In the genomic region with DNA sequence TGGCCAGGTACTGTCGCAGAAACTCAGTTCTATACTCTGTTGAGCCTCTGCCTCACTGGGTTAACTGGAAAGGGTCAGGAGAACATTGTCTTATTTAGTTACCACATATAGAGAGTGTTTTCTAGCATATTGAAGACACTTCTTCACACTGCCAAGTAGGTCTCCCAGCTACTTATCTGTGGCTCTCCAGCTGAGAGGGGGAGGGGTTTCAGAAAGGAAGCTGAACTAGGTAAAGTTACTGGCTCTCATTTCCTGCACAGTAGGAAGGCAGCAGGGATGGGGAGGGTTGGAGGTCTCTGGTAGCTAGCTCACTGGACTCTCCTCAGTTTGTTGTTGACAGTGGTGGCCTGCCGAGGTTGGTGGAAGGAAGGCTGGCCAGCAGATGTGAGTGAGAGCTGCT, we compare ENCODE assay signal across 9 mouse cellular contexts. TPM values are rescaled to one million over a fixed set of nuclear protein-coding genes. Genes with fewer than 3 reads are reported as not detected.
DNase-seq lines count a peak whose midpoint lies in the region; ATAC-seq and TF ChIP-seq lines count a peak whose summit lies in the region.
"Had no signal": no experiment of that assay in that cellular context is flagged by ENCODE, and none has a peak within 500 bp of the region (broad histone marks: within the 10 kb centered on the region; RNA-seq: fewer than 3 reads in every experiment).

No protein-coding gene starts in this region.

- H3K4me2 ChIP-seq in hindbrain, embryonic 14.5 days (replicated peaks): no peak overlapping the region
- H3K4me2 ChIP-seq in stomach, embryonic 16.5 days (ENCODE audit: low read depth, low read length): no peak overlapping the region
- no peak overlapping the region for H3K4me2 ChIP-seq in stomach, postnatal 0 days (replicated peaks; ENCODE audit: low read depth)
- no peak overlapping the region for H3K4me2 ChIP-seq in forebrain, embryonic 11.5 days (ENCODE audit: low read depth, low read length, severe bottlenecking)

- H3K9me3 ChIP-seq in hindbrain, embryonic 10.5 days: no peaks in the 10 kb centered on the region
- H3K9me3 ChIP-seq in hindbrain, embryonic 14.5 days (ENCODE audit: control insufficient read depth, low read length): no peaks in the 10 kb centered on the region
- H3K9me3 ChIP-seq in stomach, embryonic 16.5 days (replicated peaks; ENCODE audit: control insufficient read depth, low read length): no peaks in the 10 kb centered on the region
- no peaks in the 10 kb centered on the region for H3K9me3 ChIP-seq in stomach, postnatal 0 days (ENCODE audit: control insufficient read depth, low read length)
- no peaks in the 10 kb centered on the region for H3K9me3 ChIP-seq in forebrain, embryonic 11.5 days (ENCODE audit: control insufficient read depth, low read length)

- no peak overlapping the region for H3K27ac ChIP-seq in hindbrain, embryonic 10.5 days
- no peak overlapping the region for H3K27ac ChIP-seq in hindbrain, embryonic 14.5 days
- no peak overlapping the region for H3K27ac ChIP-seq in stomach, embryonic 16.5 days (ENCODE audit: low read length)
- no peak overlapping the region for H3K27ac ChIP-seq in stomach, postnatal 0 days (replicated peaks)
- no peak overlapping the region for H3K27ac ChIP-seq in forebrain, embryonic 11.5 days (ENCODE audit: low read depth, low read length)

- no peak for TF ChIP-seq CTCF in stomach, postnatal 0 days (IDR thresholded peaks at IDR 0.05; ENCODE audit: low read depth)

- no peak overlapping the region for H3K4me3 ChIP-seq in hindbrain, embryonic 10.5 days
- no peak overlapping the region for H3K4me3 ChIP-seq in hindbrain, embryonic 14.5 days (replicated peaks; ENCODE audit: low read length)
- H3K4me3 ChIP-seq in stomach, embryonic 16.5 days (replicated peaks; ENCODE audit: low read length): no peak overlapping the region
- H3K4me3 ChIP-seq in stomach, postnatal 0 days (ENCODE audit: low read depth, low read length): no peak overlapping the region
- no peak overlapping the region for H3K4me3 ChIP-seq in forebrain, embryonic 11.5 days (ENCODE audit: low read depth, low read length)

- no peak for ATAC-seq in hindbrain, embryonic 14.5 days (ENCODE audit: low FRiP score)
- ATAC-seq in stomach, embryonic 16.5 days (ENCODE audit: insufficient read depth, low FRiP score): peak; percentile 23; the same call in 1 of the 2 replicates
- ATAC-seq in stomach, postnatal 0 days (ENCODE audit: low FRiP score, low TSS enrichment): no peak
- ATAC-seq in forebrain, embryonic 11.5 days (replicated peaks; ENCODE audit: low FRiP score): no peak

- DNase-seq in hindbrain, embryonic 10.5 days (ENCODE audit: low spot score): peak; percentile 23
- DNase-seq in hindbrain, embryonic 14.5 days (ENCODE audit: low spot score): no peak
- DNase-seq in stomach, postnatal 0 days (ENCODE audit: low spot score): no peak
- peak; percentile 11 for DNase-seq in heart, postnatal 4 days
- no peak for DNase-seq in urinary bladder, postnatal 10 days (ENCODE audit: low spot score)
- DNase-seq in urinary bladder, postnatal 14 days (ENCODE audit: low spot score): no peak
- DNase-seq in forebrain, embryonic 11.5 days (ENCODE audit: low spot score): no peak
- DNase-seq: adrenal gland, adult 8-10 months had no signal

- H3K4me1 ChIP-seq in hindbrain, embryonic 10.5 days (replicated peaks): peaks cover 31% of the 10 kb centered on the region
- H3K4me1 ChIP-seq in hindbrain, embryonic 14.5 days (replicated peaks; ENCODE audit: control insufficient read depth, insufficient read depth, low read length): no peaks in the 10 kb centered on the region
- H3K4me1 ChIP-seq in stomach, embryonic 16.5 days (ENCODE audit: control insufficient read depth, insufficient read depth, low read length): peaks cover 10% of the 10 kb centered on the region
- peaks cover 4% of the 10 kb centered on the region; the same call in 1 of the 2 replicates for H3K4me1 ChIP-seq in stomach, postnatal 0 days (replicated peaks; ENCODE audit: control insufficient read depth, insufficient read depth)
- no peaks in the 10 kb centered on the region for H3K4me1 ChIP-seq in forebrain, embryonic 11.5 days (replicated peaks; ENCODE audit: control insufficient read depth, insufficient read depth, low read length)

- no peaks in the 10 kb centered on the region for H3K36me3 ChIP-seq in hindbrain, embryonic 10.5 days
- H3K36me3 ChIP-seq in hindbrain, embryonic 14.5 days (replicated peaks; ENCODE audit: control insufficient read depth, insufficient read depth): no peaks in the 10 kb centered on the region
- no peaks in the 10 kb centered on the region for H3K36me3 ChIP-seq in stomach, embryonic 16.5 days (ENCODE audit: control insufficient read depth, insufficient read depth, low read length)
- H3K36me3 ChIP-seq in stomach, postnatal 0 days (ENCODE audit: control insufficient read depth, insufficient read depth, low read length): no peaks in the 10 kb centered on the region
- H3K36me3 ChIP-seq in forebrain, embryonic 11.5 days (ENCODE audit: control insufficient read depth, insufficient read depth, low read length): no peaks in the 10 kb centered on the region

- TF ChIP-seq EP300 in stomach, postnatal 0 days (optimal IDR thresholded peaks at IDR 0.05): no peak

- WGBS in hindbrain, embryonic 10.5 days: 42% methylated on average over 2 of the region's 2 CpGs
- 53% methylated on average over 2 of the region's 2 CpGs for WGBS in hindbrain, embryonic 14.5 days
- WGBS in stomach, embryonic 16.5 days: 49% methylated on average over 2 of the region's 2 CpGs
- 54% methylated on average over 2 of the region's 2 CpGs for WGBS in stomach, postnatal 0 days
- 58% methylated on average over 2 of the region's 2 CpGs for WGBS in forebrain, embryonic 11.5 days

- H3K27me3 ChIP-seq in hindbrain, embryonic 10.5 days (ENCODE audit: insufficient read depth, poor library complexity, severe bottlenecking): no peaks in the 10 kb centered on the region
- no peaks in the 10 kb centered on the region for H3K27me3 ChIP-seq in hindbrain, embryonic 14.5 days (ENCODE audit: control insufficient read depth, insufficient read depth, low read length)
- H3K27me3 ChIP-seq in stomach, embryonic 16.5 days (ENCODE audit: control insufficient read depth, insufficient read depth, low read length): no peaks in the 10 kb centered on the region
- H3K27me3 ChIP-seq in stomach, postnatal 0 days (ENCODE audit: control insufficient read depth, insufficient read depth, low read length): no peaks in the 10 kb centered on the region
- no peaks in the 10 kb centered on the region for H3K27me3 ChIP-seq in forebrain, embryonic 11.5 days (ENCODE audit: control insufficient read depth, insufficient read depth, low read length)

- no peak overlapping the region for H3K9ac ChIP-seq in hindbrain, embryonic 14.5 days
- H3K9ac ChIP-seq in stomach, embryonic 16.5 days (ENCODE audit: low read length): no peak overlapping the region
- no peak overlapping the region for H3K9ac ChIP-seq in stomach, postnatal 0 days (ENCODE audit: low read length)
- no peak overlapping the region for H3K9ac ChIP-seq in forebrain, embryonic 11.5 days (ENCODE audit: low read length)

RNA-seq across cellular contexts. Expression of a gene that starts 31.2 kb away (rescaled TPM):
- 2.7 and 3.6 TPM in 2 replicates for polyA plus RNA-seq in hindbrain, embryonic 10.5 days (2016; fragmentation: Nextera tagmentation; extraction: Ambion mirVana)
- 3.9 TPM in 2 replicates for polyA plus RNA-seq in hindbrain, embryonic 14.5 days (2014; fragmentation: Nextera tagmentation; extraction: Ambion mirVana)
- polyA plus RNA-seq in stomach, embryonic 16.5 days (2015; fragmentation: Nextera tagmentation; extraction: Ambion mirVana): 4.4 and 5.1 TPM in 2 replicates
- polyA plus RNA-seq in stomach, postnatal 0 days (2015; fragmentation: Nextera tagmentation; extraction: Ambion mirVana): 3.4 and 4.0 TPM in 2 replicates
- total RNA-seq in heart, postnatal 4 days (2021): 10 to 100 TPM; 13.2 to 13.5 TPM
- 3.7 and 4.2 TPM in 2 replicates for polyA plus RNA-seq in forebrain, embryonic 11.5 days (2014; fragmentation: Nextera tagmentation; extraction: Ambion mirVana)

Comparison
In these comparisons a context has a peak if more than half of its experiments do, and no peak if none do; other contexts are left out.
1. DNase-seq: peak in hindbrain, embryonic 10.5 days (single experiment) and heart, postnatal 4 days (single experiment); none in hindbrain, embryonic 14.5 days (single experiment), stomach, postnatal 0 days (single experiment), urinary bladder, postnatal 10 days (single experiment), urinary bladder, postnatal 14 days (single experiment) and forebrain, embryonic 11.5 days (single experiment).